In genomic region chr14:51054243-51055237, GRCm38 (mm10) we compare ENCODE assay signal across 20 mouse cellular contexts. TPM values are rescaled to one million over a fixed set of nuclear protein-coding genes. Genes with fewer than 3 reads are reported as not detected.
DNase-seq lines count a peak whose midpoint lies in the region; ATAC-seq and TF ChIP-seq lines count a peak whose summit lies in the region.
"Had no signal": no experiment of that assay in that cellular context is flagged by ENCODE, and none has a peak within 500 bp of the region (broad histone marks: within the 10 kb centered on the region; RNA-seq: fewer than 3 reads in every experiment).

No protein-coding gene starts in this region.

- H3K9ac ChIP-seq in liver, embryonic 12.5 days: no peak overlapping the region
- no peak overlapping the region for H3K9ac ChIP-seq in liver, embryonic 11.5 days (ENCODE audit: low read depth, low read length)
- H3K9ac ChIP-seq: embryonic facial prominence, embryonic 15.5 days had no signal

- no peak for TF ChIP-seq CTCF in bone marrow, adult 2 months (IDR thresholded peaks at IDR 0.05; ENCODE audit: control insufficient read depth, insufficient read depth, low read length)

- no peaks in the 10 kb centered on the region for H3K27me3 ChIP-seq in liver, embryonic 12.5 days (replicated peaks)
- no peaks in the 10 kb centered on the region for H3K27me3 ChIP-seq in liver, embryonic 11.5 days (replicated peaks; ENCODE audit: control insufficient read depth, insufficient read depth, low read length)
- H3K27me3 ChIP-seq: embryonic facial prominence, embryonic 15.5 days had no signal

- peak; percentile 64 for DNase-seq in heart, adult 11 months
- no peak for DNase-seq in heart, adult 9 months (ENCODE audit: low spot score in 2 of 2)
- DNase-seq in liver, embryonic 11.5 days (ENCODE audit: low spot score): no peak
- peak; percentile 33 for DNase-seq in mesoderm, embryonic 11.5 days (ENCODE audit: low read depth, low spot score)
- no peak for DNase-seq in urinary bladder, adult 18-20 months (ENCODE audit: low spot score in 2 of 2)
- DNase-seq: cerebellum, adult 9-11 months; heart, adult 18-20 months; heart, postnatal 4 days; kidney, adult 8-10 months; right cerebral cortex, adult 18-20 months; thymus, postnatal 25 days had no signal

- H3K9me3 ChIP-seq in liver, embryonic 12.5 days (replicated peaks): no peaks in the 10 kb centered on the region
- no peaks in the 10 kb centered on the region for H3K9me3 ChIP-seq in liver, embryonic 11.5 days (ENCODE audit: control insufficient read depth, low read length)
- H3K9me3 ChIP-seq: embryonic facial prominence, embryonic 15.5 days; limb, embryonic 10.5 days had no signal

- H3K36me3 ChIP-seq in liver, embryonic 12.5 days: no peaks in the 10 kb centered on the region
- H3K36me3 ChIP-seq in liver, embryonic 11.5 days (ENCODE audit: control insufficient read depth, insufficient read depth, low read length): no peaks in the 10 kb centered on the region
- H3K36me3 ChIP-seq: embryonic facial prominence, embryonic 15.5 days; limb, embryonic 10.5 days had no signal

- ATAC-seq in liver, embryonic 12.5 days: 0 out of 2 replicates have a peak, but pooled peaks have one; percentile 40
- ATAC-seq in liver, embryonic 11.5 days (replicated peaks; ENCODE audit: low FRiP score): no peak; the same call in 1 of the 2 replicates
- no peak for ATAC-seq in activated CD4-positive, CD25-positive, alpha-beta regulatory T cell, adult 4 months

- TF ChIP-seq POLR2A in bone marrow, adult 2 months (IDR thresholded peaks at IDR 0.05; ENCODE audit: borderline replicate concordance, control insufficient read depth, low read depth, low read length): no peak

- H3K4me2 ChIP-seq in liver, embryonic 12.5 days: no peak overlapping the region
- H3K4me2 ChIP-seq in liver, embryonic 11.5 days: no peak overlapping the region
- H3K4me2 ChIP-seq: embryonic facial prominence, embryonic 15.5 days had no signal

- 48% methylated on average over 13 of the region's 13 CpGs for WGBS in liver, embryonic 12.5 days (ENCODE audit: insufficient replicate concordance)
- WGBS in liver, embryonic 11.5 days: 60% methylated on average over 13 of the region's 13 CpGs
- WGBS in bone marrow, adult 2 months: 53% methylated on average over 13 of the region's 13 CpGs

- peaks cover 17% of the 10 kb centered on the region; the same call in 1 of the 2 replicates for H3K4me1 ChIP-seq in liver, embryonic 12.5 days
- H3K4me1 ChIP-seq in liver, embryonic 11.5 days (replicated peaks; ENCODE audit: control insufficient read depth, insufficient read depth, low read length): peaks cover 3% of the 10 kb centered on the region; the same call in 1 of the 2 replicates
- H3K4me1 ChIP-seq in bone marrow, adult 2 months (ENCODE audit: control insufficient read depth, insufficient read depth, low read length): no peaks in the 10 kb centered on the region; the same call in none of the 2 replicates
- H3K4me1 ChIP-seq: embryonic facial prominence, embryonic 15.5 days had no signal

- H3K4me3 ChIP-seq in liver, embryonic 12.5 days: no peak overlapping the region
- no peak overlapping the region for H3K4me3 ChIP-seq in liver, embryonic 11.5 days (ENCODE audit: low read depth, low read length)
- no peak overlapping the region for H3K4me3 ChIP-seq in bone marrow, adult 2 months (replicated peaks; ENCODE audit: control insufficient read depth, low read depth, low read length)
- H3K4me3 ChIP-seq: embryonic facial prominence, embryonic 15.5 days; limb, embryonic 10.5 days had no signal

- H3K27ac ChIP-seq in liver, embryonic 12.5 days: no peak overlapping the region
- no peak overlapping the region for H3K27ac ChIP-seq in liver, embryonic 11.5 days (ENCODE audit: low read depth, low read length)
- peak overlapping the region; percentile 27; the same call in 1 of the 2 replicates for H3K27ac ChIP-seq in bone marrow, adult 2 months (ENCODE audit: control insufficient read depth, insufficient read depth, low read depth, low read length, poor library complexity)
- H3K27ac ChIP-seq: embryonic facial prominence, embryonic 15.5 days; limb, embryonic 10.5 days; macrophage had no signal

RNA-seq across cellular contexts. Expression of gene Rnase12, which starts 2.9 kb away (rescaled TPM):
- 0.44 and 1.4 TPM in 2 replicates for polyA plus RNA-seq in liver, embryonic 12.5 days (2016; fragmentation: Nextera tagmentation; extraction: Ambion mirVana)
- 1.4 and 1.6 TPM in 2 replicates for polyA plus RNA-seq in liver, embryonic 11.5 days (2014; fragmentation: Nextera tagmentation; extraction: Ambion mirVana)
- polyA plus RNA-seq in bone marrow, adult 2 months (2011; ENCODE audit: insufficient read depth, insufficient read length, low replicate concordance, missing spikeins): 4.9 TPM in 1 of 2 replicates, not detected in the other
- polyA plus RNA-seq in activated CD4-positive, CD25-positive, alpha-beta regulatory T cell, adult 4 months (2017; shearing (Covaris generic)): not detected
- polyA plus RNA-seq: limb, embryonic 10.5 days; macrophage; neural tube, embryonic 11.5 days had no signal

RNA-seq across cellular contexts. Expression of gene Rnase11, which starts 4.6 kb away (rescaled TPM):
- polyA plus RNA-seq in liver, embryonic 12.5 days (2016; fragmentation: Nextera tagmentation; extraction: Ambion mirVana): not detected in 2 replicates
- polyA plus RNA-seq in liver, embryonic 11.5 days (2014; fragmentation: Nextera tagmentation; extraction: Ambion mirVana): not detected in 2 replicates
- polyA plus RNA-seq in bone marrow, adult 2 months (2011; ENCODE audit: insufficient read depth, insufficient read length, low replicate concordance, missing spikeins): not detected in 2 replicates
- polyA plus RNA-seq in activated CD4-positive, CD25-positive, alpha-beta regulatory T cell, adult 4 months (2017; shearing (Covaris generic)): not detected
- polyA plus RNA-seq: embryonic facial prominence, embryonic 15.5 days; limb, embryonic 10.5 days; liver, embryonic 16.5 days; macrophage; neural tube, embryonic 11.5 days; spleen, adult 2 months had no signal

RNA-seq across cellular contexts. Expression of gene Rnase9, which starts 12.9 kb away (rescaled TPM):
- polyA plus RNA-seq in liver, embryonic 12.5 days (2016; fragmentation: Nextera tagmentation; extraction: Ambion mirVana): not detected in 2 replicates
- not detected in 2 replicates for polyA plus RNA-seq in liver, embryonic 11.5 days (2014; fragmentation: Nextera tagmentation; extraction: Ambion mirVana)
- polyA plus RNA-seq in bone marrow, adult 2 months (2011; ENCODE audit: insufficient read depth, insufficient read length, low replicate concordance, missing spikeins): not detected in 2 replicates
- polyA plus RNA-seq in activated CD4-positive, CD25-positive, alpha-beta regulatory T cell, adult 4 months (2017; shearing (Covaris generic)): not detected
- polyA plus RNA-seq: embryonic facial prominence, embryonic 15.5 days; limb, embryonic 10.5 days; liver, embryonic 16.5 days; macrophage; neural tube, embryonic 11.5 days; spleen, adult 2 months had no signal

RNA-seq across cellular contexts. Expression of gene Olfr750, which starts 19.7 kb away (rescaled TPM):
- not detected in 2 replicates for polyA plus RNA-seq in liver, embryonic 12.5 days (2016; fragmentation: Nextera tagmentation; extraction: Ambion mirVana)
- polyA plus RNA-seq in liver, embryonic 11.5 days (2014; fragmentation: Nextera tagmentation; extraction: Ambion mirVana): not detected in 2 replicates
- not detected in 2 replicates for polyA plus RNA-seq in bone marrow, adult 2 months (2011; ENCODE audit: insufficient read depth, insufficient read length, low replicate concordance, missing spikeins)
- polyA plus RNA-seq in activated CD4-positive, CD25-positive, alpha-beta regulatory T cell, adult 4 months (2017; shearing (Covaris generic)): not detected
- polyA plus RNA-seq: embryonic facial prominence, embryonic 15.5 days; limb, embryonic 10.5 days; liver, embryonic 16.5 days; macrophage; neural tube, embryonic 11.5 days; spleen, adult 2 months had no signal

RNA-seq across cellular contexts. Expression of gene Rnase4, which starts 36.3 kb away (rescaled TPM):
- polyA plus RNA-seq in liver, embryonic 12.5 days (2016; fragmentation: Nextera tagmentation; extraction: Ambion mirVana): 10.0 and 10.4 TPM in 2 replicates
- polyA plus RNA-seq in liver, embryonic 11.5 days (2014; fragmentation: Nextera tagmentation; extraction: Ambion mirVana): 13.3 and 13.6 TPM in 2 replicates
- polyA plus RNA-seq in bone marrow, adult 2 months (2011; ENCODE audit: insufficient read depth, insufficient read length, low replicate concordance, missing spikeins): 3.1 and 8.7 TPM in 2 replicates
- polyA plus RNA-seq in activated CD4-positive, CD25-positive, alpha-beta regulatory T cell, adult 4 months (2017; shearing (Covaris generic)): 10 to 100 TPM; 11.7 to 15.5 TPM

Comparison
In these comparisons a context has a peak if more than half of its experiments do, and no peak if none do; other contexts are left out.
1. DNase-seq: peak in heart, adult 11 months (single experiment) and mesoderm, embryonic 11.5 days (single experiment); none in heart, adult 9 months (0 of 2), liver, embryonic 11.5 days (single experiment) and urinary bladder, adult 18-20 months (0 of 2).